Mouse (Mus musculus) adrenal gland (tissue): ENCODE results near the gene Vdr.

Experiments
- intact Hi-C: fragments of 180-260 bp; cut with DNase I; formaldehyde crosslinking; loops from one replicate; pipeline ENCODE4 v1.15.1; 2025

The Vdr gene

GRCm38 (mm10) chr15:97850441-97850840, 60.0 kb downstream of the Vdr start:
- intact Hi-C loops = loop anchor here (1.0 to 2.0 kb wide), 3 partner anchors 40 to 132 kb away; no protein-coding TSS in a partner anchor

DNA sequence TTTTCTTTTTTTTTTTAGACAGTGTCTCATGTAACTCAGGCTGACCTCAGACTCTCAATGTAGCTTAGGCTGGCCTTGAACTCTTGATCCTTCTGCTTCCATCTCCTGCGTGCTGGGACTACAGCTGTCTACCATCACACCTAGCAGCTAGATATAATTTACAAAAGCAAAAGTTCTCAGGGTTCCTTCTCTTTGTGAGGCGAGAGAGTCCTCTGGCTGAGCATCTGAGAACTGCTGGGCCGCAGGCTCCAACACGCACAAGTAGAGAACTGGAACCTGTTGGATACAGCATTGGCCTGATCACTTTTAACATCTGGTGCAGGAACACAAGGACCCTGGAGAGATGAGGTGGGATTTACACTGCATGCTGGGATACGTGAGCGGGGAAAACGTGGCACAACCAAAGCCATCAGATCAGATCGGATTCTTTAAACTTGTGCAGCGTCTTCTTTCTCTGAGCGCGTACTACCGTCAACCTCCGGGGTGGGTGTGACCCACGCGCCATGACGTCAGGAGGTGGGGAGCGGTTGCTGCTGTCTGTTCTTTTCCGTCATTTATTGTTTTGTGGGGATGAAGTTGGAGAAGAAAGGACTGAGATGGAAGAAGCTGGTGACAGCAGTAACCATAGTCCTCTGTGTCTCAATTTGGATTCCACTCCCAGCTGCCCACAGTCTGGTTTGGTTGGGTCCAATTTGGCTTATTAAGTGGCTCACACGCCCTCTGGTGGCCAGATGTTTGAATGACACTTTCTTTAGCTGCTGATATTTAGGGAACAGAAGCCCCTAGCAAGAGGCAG, 61.1 kb downstream of the Vdr start:
- intact Hi-C loops = no loop called here

DNA sequence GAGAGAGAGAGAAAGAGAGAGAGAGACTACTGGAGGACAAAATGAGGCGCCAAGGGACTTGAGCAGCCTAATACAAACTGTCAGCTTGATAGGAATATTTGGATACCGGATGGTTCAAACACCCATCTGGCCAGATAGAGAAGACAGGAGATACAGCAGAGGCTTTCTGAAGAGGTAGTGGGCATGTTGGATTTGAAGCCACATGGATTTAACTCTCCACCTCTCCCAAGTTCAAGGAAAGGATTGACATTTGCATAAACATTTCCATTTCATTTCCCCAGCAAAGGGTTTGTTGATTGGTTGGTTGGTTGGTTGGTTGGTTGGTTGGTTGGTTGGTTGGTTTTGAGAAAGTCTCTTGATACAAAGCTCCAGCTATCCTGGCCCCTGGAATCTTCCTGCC, 62.6 kb downstream of the Vdr start:
- intact Hi-C loops = no loop called here

GRCm38 (mm10) chr15:97847285-97847684, 63.1 kb downstream of the Vdr start:
- intact Hi-C loops = no loop called here

DNA sequence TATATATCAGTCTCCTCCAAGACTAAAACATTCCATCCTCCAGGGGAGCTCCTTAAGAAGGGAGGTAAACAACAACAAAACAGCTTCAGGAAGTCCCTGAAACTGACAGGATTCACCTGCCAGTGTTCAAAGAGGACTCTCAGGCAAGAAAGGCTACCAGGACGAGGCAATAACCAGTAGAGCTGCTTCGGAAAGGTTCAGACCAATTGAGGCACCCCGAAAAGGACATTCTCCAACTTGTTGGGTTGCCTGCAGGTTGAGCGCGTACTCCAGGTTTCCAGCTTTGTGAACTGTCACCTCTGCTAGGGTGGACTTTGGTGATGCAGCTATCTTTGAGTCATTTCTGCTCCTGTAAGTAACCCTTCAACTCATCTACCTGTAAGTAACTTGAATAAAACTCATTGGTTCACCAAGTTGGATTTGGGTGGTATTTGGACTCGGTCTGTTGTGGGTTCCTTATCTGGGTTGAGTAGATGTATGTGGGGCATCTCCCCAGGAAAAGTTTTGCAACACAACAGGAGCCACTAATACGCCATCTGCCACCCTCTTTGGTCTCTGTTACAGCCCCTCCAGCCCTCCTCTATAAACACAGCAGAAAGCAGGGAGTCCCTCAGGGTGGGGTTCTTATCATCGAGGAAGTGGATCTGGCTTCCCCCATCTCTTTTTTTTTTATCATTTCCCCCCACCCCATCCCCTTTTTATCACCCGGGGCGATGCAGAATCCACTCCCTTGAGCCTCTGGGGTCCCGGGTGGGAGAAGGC, 64.1 kb downstream of the Vdr start:
- intact Hi-C loops = no loop called here

GRCm38 (mm10) chr15:97844037-97845034, 66.1 kb downstream of the Vdr start, which contains the start of gene Hdac7:
Gene Hdac7, minus strand, starts transcription at chr15:97844502.
- intact Hi-C loops = no loop called here

DNA sequence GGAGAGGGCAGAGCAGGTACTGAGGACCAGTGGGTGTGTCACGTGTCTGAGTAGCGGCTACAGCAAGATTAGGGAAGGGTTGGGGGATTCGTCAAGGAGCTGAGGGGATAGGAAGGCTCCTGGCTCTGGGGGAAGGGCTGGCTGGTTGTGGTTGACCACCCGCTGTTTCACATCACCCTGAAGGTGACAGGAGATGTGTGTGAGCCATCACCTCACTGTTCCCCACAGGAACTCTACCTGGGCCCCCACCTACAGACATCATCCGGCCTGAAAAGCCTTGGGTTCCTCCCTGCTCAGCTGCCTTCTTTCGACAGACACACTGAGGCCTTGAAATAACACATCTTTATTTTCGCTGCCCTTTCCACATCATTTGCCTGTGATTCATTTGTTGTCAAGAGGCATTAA, 67.2 kb downstream of the Vdr start:
- intact Hi-C loops = no loop called here

- intact Hi-C loops = no loop called here
These were observed 68.4 kb downstream of the Vdr start for GRCm38 (mm10) chr15:97842058-97842457.

GRCm38 (mm10) chr15:97841383-97841782, 69.0 kb downstream of the Vdr start:
- intact Hi-C loops = no loop called here

GRCm38 (mm10) chr15:97840781-97841180, 69.6 kb downstream of the Vdr start:
- intact Hi-C loops = no loop called here

- intact Hi-C loops = no loop called here
These were observed 70.4 kb downstream of the Vdr start for GRCm38 (mm10) chr15:97839991-97840455.

GRCm38 (mm10) chr15:97839473-97839872, 71.0 kb downstream of the Vdr start:
- intact Hi-C loops = no loop called here

DNA sequence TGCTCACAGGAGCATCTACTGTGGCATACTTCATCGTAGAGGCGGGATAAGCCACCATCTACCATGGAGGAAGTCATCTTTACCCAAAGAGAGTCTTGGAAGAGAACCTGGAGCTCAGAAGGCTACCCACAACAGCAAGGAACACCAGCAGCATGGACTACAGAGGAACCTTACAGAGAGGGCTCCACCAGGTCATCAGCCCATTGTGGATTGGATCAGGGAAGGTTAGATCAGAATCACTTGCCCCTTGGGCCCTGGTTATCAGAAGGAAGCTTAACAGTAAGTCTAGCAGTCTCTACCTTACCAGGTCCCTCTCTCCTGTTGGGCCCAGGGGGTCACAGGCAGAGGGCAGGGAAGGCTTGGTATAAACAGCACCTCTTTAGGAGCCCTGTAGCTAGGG, 71.4 kb downstream of the Vdr start:
- intact Hi-C loops = no loop called here

- intact Hi-C loops = no loop called here
These were observed 72.0 kb downstream of the Vdr start for GRCm38 (mm10) chr15:97838395-97838794.

DNA sequence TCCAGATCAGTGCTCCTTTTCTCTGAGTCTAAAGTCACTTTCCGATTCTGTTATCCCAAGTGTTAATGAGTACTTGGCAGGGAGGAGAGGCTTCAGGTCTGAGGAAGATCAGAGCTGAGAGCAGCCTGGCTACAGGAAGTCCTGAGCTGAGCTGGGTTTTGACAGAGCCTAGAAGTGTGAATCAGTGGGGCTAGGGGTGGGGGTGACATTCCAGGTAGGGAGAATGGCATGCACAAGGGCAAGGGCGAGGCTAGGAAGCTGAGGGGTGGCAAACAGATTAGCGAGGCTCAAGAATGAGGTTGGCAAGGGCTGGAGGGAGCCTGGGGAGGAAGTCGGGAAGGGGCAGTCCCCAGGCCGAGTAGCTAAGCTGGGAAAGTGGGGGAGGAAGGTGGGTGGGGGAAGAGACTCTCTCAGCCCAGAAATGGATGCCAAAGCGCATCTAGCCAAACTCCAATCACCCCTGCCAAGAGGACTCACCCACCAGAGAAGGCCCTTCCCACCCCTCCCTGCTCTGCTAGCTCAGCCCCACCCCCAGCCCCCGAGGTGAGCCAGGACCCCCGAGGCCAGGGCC, 72.9 kb downstream of the Vdr start:
- intact Hi-C loops = no loop called here

DNA sequence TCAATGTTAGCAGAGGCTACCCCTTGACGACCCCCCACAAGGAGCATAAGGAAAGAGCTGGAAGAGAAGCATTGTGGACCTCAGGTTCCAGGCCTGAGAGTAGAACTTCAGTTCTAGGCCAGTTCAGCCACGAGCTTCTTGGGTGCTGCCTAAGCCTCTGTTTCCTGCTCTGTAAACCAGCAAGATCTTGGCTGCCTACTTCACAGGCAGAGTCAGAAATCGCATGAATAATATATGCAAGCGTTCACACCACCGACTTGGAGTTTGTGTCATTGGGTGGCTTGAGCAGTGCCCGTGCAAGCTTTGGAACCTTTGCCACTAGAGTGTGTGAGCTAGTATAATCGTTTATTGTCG, 73.6 kb downstream of the Vdr start:
- intact Hi-C loops = no loop called here

DNA sequence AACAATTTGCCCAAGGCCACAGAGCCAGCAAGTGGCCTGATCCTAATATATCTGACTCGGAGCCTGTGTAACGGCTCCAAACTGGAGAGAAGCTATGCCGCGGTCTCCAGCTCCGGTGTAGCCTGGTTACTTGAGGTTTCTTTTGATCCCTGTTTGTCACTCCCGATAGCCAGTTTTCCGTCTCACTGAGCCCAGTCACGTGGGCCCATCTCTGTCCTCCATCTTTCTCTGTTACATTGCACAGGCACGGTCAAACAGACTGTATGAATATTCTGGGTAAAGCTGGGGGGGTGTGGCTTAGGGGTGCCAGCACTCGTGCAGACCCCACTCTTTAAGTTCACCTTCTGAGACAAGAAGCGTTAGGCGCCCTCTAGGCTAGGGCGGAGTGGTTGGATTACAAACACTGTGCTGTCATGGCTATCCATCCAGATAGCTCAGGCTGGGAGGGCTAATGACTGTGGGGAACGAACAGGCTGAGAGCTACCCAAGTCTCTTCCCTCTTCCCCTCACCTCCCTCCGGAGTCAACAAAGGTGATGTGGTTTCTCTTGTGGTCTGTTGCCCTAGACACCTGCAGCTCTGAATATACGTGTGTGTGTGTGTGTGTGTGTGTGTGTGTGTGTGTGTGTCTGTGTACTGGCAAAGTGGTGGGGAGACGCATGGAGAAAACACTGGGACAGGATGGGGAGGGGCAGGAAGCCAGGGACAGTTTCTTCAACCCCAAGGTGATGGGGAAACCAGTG, 74.1 kb downstream of the Vdr start:
- intact Hi-C loops = no loop called here

DNA sequence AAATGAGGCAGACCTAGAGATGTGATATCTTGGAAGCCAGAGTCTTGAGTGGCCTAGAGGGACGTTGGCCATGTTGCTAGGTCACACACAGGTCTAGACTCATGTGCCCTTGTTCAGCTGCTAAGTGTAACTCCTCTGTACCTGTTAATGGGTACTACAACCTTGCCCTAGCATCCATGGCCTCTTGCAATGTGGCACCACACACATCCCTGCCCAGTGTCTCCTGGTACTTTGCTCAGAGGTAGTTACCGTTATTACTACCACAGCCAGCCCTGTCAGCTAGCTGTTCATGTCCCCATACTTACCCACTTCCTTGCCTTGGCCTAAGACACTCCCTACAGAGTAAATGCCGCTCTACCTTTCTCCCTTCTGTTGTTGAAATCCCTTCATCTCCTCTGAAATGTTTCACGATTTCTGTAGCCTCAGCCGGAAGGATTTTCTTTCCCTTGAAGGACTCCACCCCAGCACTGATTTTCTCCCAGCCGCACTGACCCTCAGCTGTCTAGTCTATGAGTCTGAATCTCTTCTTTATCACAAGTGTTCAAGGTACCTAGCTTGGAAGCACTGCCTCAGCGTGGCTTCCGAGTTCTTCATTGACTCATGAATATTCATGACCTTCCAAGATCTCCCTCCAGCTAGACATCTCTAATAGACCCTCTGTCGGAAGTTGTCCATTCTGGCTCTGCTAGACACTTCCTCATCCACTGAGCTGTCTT, 77.5 kb downstream of the Vdr start:
- intact Hi-C loops = no loop called here

- intact Hi-C loops = no loop called here
These were observed 78.3 kb downstream of the Vdr start for GRCm38 (mm10) chr15:97831987-97832640.
